Mouse (Mus musculus): ENCODE results near the gene Pde1a. TPM values are rescaled to one million over a fixed set of nuclear protein-coding genes. Genes with fewer than 3 reads are reported as not detected.

Gene Pde1a
- polyA plus RNA-seq (2012; fragmentation: generic; extraction: Trizol) = not detected
- long read RNA-seq, experiment 1 = 0 reads
- long read RNA-seq, experiment 2 = 0 reads

- no peaks in the 10 kb centered on the region for H3K36me3 ChIP-seq (ENCODE audit: control insufficient read depth, insufficient read depth)
- no peak within 1 kb of the TSS for H3ac ChIP-seq (ENCODE audit: control insufficient read depth, insufficient read length, low read depth)
- no peaks in the 10 kb centered on the region for H3K27me3 ChIP-seq (ENCODE audit: control insufficient read depth, insufficient read depth, insufficient read length)
- no peaks in the 10 kb centered on the region for H3K79me3 ChIP-seq (ENCODE audit: low read depth)
- no peak for TF ChIP-seq MYOG (IDR thresholded peaks at IDR 0.05; ENCODE audit: control insufficient read depth, extremely low read depth, insufficient read length)
- no peak for TF ChIP-seq CTCF (IDR thresholded peaks at IDR 0.05; ENCODE audit: control insufficient read depth, insufficient read depth, insufficient read length)
- TF ChIP-seq USF1 (IDR thresholded peaks at IDR 0.05; ENCODE audit: low read depth) = no peak
- H3K4me3 ChIP-seq (ENCODE audit: insufficient read depth, poor library complexity, severe bottlenecking) = no peak within 1 kb of the TSS
- H3K79me2 ChIP-seq (ENCODE audit: control insufficient read depth, insufficient read depth) = no peaks in the 10 kb centered on the region
These were observed at the start of gene Pde1a for GRCm38 (mm10) chr2:80128861-80129698. Gene Pde1a (minus strand): TSS chr2:80129458.

- no peaks in the 10 kb centered on the region for H3K79me3 ChIP-seq (ENCODE audit: low read depth)
- no peaks in the 10 kb centered on the region for H3K27me3 ChIP-seq (ENCODE audit: control insufficient read depth, insufficient read depth, insufficient read length)
- no peak overlapping the region for H3K4me3 ChIP-seq (ENCODE audit: insufficient read depth, poor library complexity, severe bottlenecking)
- TF ChIP-seq MAX (IDR thresholded peaks at IDR 0.05) (no peak), CTCF (IDR thresholded peaks at IDR 0.05; ENCODE audit: control insufficient read depth, insufficient read depth, insufficient read length) (no peak), CEBPB (IDR thresholded peaks at IDR 0.05; ENCODE audit: low read depth) (no peak), USF1 (IDR thresholded peaks at IDR 0.05; ENCODE audit: low read depth) (no peak), MYOG (IDR thresholded peaks at IDR 0.05; ENCODE audit: control insufficient read depth, extremely low read depth, insufficient read length) (no peak), MYOD1 (IDR thresholded peaks at IDR 0.05; ENCODE audit: control insufficient read depth, insufficient read length, low read depth) (no peak), FOSL1 (IDR thresholded peaks at IDR 0.05; ENCODE audit: insufficient read depth, low read length, poor library complexity, severe bottlenecking) (no peak)
- no peaks in the 10 kb centered on the region for H3K79me2 ChIP-seq (ENCODE audit: control insufficient read depth, insufficient read depth)
- H3ac ChIP-seq (ENCODE audit: control insufficient read depth, insufficient read length, low read depth) = no peak overlapping the region
- no peaks in the 10 kb centered on the region for H3K36me3 ChIP-seq (ENCODE audit: control insufficient read depth, insufficient read depth)
These were observed 49.5 kb upstream of the Pde1a start for GRCm38 (mm10) chr2:80178608-80179280.

GRCm38 (mm10) chr2:80178154-80178553 is 48.9 kb upstream of the Pde1a start:
- TF ChIP-seq MYOD1 (IDR thresholded peaks at IDR 0.05; ENCODE audit: control insufficient read depth, insufficient read length, low read depth) (no peak), MYOG (IDR thresholded peaks at IDR 0.05; ENCODE audit: control insufficient read depth, extremely low read depth, insufficient read length) (no peak), FOSL1 (IDR thresholded peaks at IDR 0.05; ENCODE audit: insufficient read depth, low read length, poor library complexity, severe bottlenecking) (no peak)
- Histone ChIP-seq H3K27me3 (ENCODE audit: control insufficient read depth, insufficient read depth, insufficient read length) (no peaks in the 10 kb centered on the region), H3K79me3 (ENCODE audit: low read depth) (no peaks in the 10 kb centered on the region), H3ac (ENCODE audit: control insufficient read depth, insufficient read length, low read depth) (no peak overlapping the region), H3K79me2 (ENCODE audit: control insufficient read depth, insufficient read depth) (no peaks in the 10 kb centered on the region), H3K36me3 (ENCODE audit: control insufficient read depth, insufficient read depth) (no peaks in the 10 kb centered on the region), H3K4me3 (ENCODE audit: insufficient read depth, poor library complexity, severe bottlenecking) (no peak overlapping the region)

- H3K79me3 ChIP-seq (ENCODE audit: low read depth) = no peaks in the 10 kb centered on the region
- no peak for TF ChIP-seq CEBPB (IDR thresholded peaks at IDR 0.05; ENCODE audit: low read depth)
- TF ChIP-seq CTCF (IDR thresholded peaks at IDR 0.05; ENCODE audit: control insufficient read depth, insufficient read depth, insufficient read length) = no peak
- TF ChIP-seq MYOG (IDR thresholded peaks at IDR 0.05; ENCODE audit: control insufficient read depth, extremely low read depth, insufficient read length) = no peak
- no peak for TF ChIP-seq MAX (IDR thresholded peaks at IDR 0.05)
- TF ChIP-seq FOSL1 (IDR thresholded peaks at IDR 0.05; ENCODE audit: insufficient read depth, low read length, poor library complexity, severe bottlenecking) = no peak
- no peak for TF ChIP-seq USF1 (IDR thresholded peaks at IDR 0.05; ENCODE audit: low read depth)
- TF ChIP-seq MYOD1 (IDR thresholded peaks at IDR 0.05; ENCODE audit: control insufficient read depth, insufficient read length, low read depth) = no peak
- H3K27me3 ChIP-seq (ENCODE audit: control insufficient read depth, insufficient read depth, insufficient read length) = no peaks in the 10 kb centered on the region
- no peak overlapping the region for H3K4me3 ChIP-seq (ENCODE audit: insufficient read depth, poor library complexity, severe bottlenecking)
- H3K36me3 ChIP-seq (ENCODE audit: control insufficient read depth, insufficient read depth) = no peaks in the 10 kb centered on the region
- H3K79me2 ChIP-seq (ENCODE audit: control insufficient read depth, insufficient read depth) = no peaks in the 10 kb centered on the region
- no peak overlapping the region for H3ac ChIP-seq (ENCODE audit: control insufficient read depth, insufficient read length, low read depth)
These were observed 38.8 kb upstream of the Pde1a start for GRCm38 (mm10) chr2:80168103-80168502.

GRCm38 (mm10) chr2:80158784-80159183 is 29.5 kb upstream of the Pde1a start:
- no peak overlapping the region for H3ac ChIP-seq (ENCODE audit: control insufficient read depth, insufficient read length, low read depth)
- no peaks in the 10 kb centered on the region for H3K27me3 ChIP-seq (ENCODE audit: control insufficient read depth, insufficient read depth, insufficient read length)
- no peaks in the 10 kb centered on the region for H3K79me2 ChIP-seq (ENCODE audit: control insufficient read depth, insufficient read depth)
- no peak overlapping the region for H3K4me3 ChIP-seq (ENCODE audit: insufficient read depth, poor library complexity, severe bottlenecking)
- TF ChIP-seq CTCF (IDR thresholded peaks at IDR 0.05; ENCODE audit: control insufficient read depth, insufficient read depth, insufficient read length) (no peak), FOSL1 (IDR thresholded peaks at IDR 0.05; ENCODE audit: insufficient read depth, low read length, poor library complexity, severe bottlenecking) (no peak), MYOG (IDR thresholded peaks at IDR 0.05; ENCODE audit: control insufficient read depth, extremely low read depth, insufficient read length) (no peak), CEBPB (IDR thresholded peaks at IDR 0.05; ENCODE audit: low read depth) (no peak), USF1 (IDR thresholded peaks at IDR 0.05; ENCODE audit: low read depth) (no peak), MAX (IDR thresholded peaks at IDR 0.05) (no peak), MYOD1 (IDR thresholded peaks at IDR 0.05; ENCODE audit: control insufficient read depth, insufficient read length, low read depth) (no peak)
- no peaks in the 10 kb centered on the region for H3K79me3 ChIP-seq (ENCODE audit: low read depth)
- H3K36me3 ChIP-seq (ENCODE audit: control insufficient read depth, insufficient read depth) = no peaks in the 10 kb centered on the region
